Mouse (Mus musculus): Measurements from ENCODE around the gene Zfp740. TPM values are rescaled to one million over a fixed set of nuclear protein-coding genes. Genes with fewer than 3 reads are reported as not detected.
"Not testable (repeated sequence)": the region's sequence is repeated elsewhere in the genome, so short reads cannot be mapped to it uniquely, and the experiment has no call there.

Gene Zfp740
- total RNA-seq, 2 experiments from 2014 or later: 26.8 to 29.6 TPM

DNA sequence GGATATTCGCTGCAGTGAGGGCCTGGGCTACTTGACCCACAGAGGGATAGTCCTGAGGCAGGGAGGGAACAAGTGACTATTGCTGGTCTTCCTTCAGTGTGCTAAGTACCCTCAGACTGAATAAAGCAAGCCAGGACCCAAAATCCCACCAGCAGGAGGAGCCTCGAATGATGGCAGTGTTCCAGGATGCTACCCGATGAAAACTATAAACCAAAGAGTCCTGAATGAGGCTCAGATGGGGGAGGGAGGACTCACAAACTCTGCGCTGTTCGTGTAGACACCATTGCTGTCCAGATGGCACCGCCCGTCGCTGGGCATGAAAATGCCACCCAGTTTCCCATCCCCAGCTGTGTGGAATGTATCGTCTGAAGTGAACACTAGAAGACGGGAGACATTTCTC, 19.3 kb downstream of the Zfp740 start:
- no peak for DNase-seq
- Histone ChIP-seq H3K27ac (no peak overlapping the region), H3K4me3 (no peak overlapping the region)
- TF ChIP-seq CTCF (IDR thresholded peaks at IDR 0.05): no peak
- intact Hi-C loops (cut with DNase I): loop anchor here (10.0 kb wide), 1 partner anchor 108 kb away; no protein-coding TSS in a partner anchor

- DNase-seq: peak; percentile 90
- Histone ChIP-seq H3K27ac (peak overlapping the region; percentile 57), H3K4me3 (peak overlapping the region; percentile 72)
- intact Hi-C loops (cut with DNase I): loop anchor here (1.0 to 10.0 kb wide), 2 partner anchors 46 to 110 kb away; no protein-coding TSS in a partner anchor
- peak; percentile 98 for TF ChIP-seq CTCF (IDR thresholded peaks at IDR 0.05)
These were observed 21.3 kb downstream of the Zfp740 start for GRCm38 (mm10) chr15:102224186-102224991.

DNA sequence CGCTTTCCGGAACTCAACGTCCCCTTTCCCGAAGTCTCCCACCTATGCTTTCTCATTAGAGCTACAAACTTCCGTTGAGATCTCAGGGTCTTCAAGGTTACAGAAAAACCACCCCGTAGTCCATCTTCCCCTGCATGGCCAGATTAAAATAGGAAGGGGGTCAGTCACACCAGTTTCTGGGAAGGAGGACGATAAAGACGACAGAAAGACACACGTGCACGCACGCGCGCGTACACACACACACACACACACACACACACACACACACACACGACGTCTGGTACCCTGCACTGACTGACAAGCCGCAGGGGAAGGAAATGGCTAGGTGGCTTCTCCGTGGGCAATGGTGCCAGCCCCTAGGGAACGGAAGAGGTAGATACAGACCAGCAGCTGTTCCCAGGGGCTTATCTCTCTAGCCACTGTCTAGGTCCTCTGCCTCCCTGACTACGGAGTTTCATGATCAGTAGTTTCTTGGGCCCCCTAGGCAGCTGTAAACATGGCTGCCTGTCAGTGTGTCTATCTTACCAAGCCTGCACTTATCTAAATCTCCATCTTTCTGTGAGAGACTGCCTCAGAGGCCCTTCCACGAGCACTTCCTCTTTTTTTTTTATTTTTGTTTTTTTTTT, 22.1 kb downstream of the Zfp740 start:
- Histone ChIP-seq H3K4me3 (peak overlapping the region; percentile 72), H3K27ac (peak overlapping the region; percentile 57; the same call in 1 of the 2 replicates)
- no peak for TF ChIP-seq CTCF (IDR thresholded peaks at IDR 0.05)
- intact Hi-C loops (cut with DNase I): loop anchor here (1.0 to 10.0 kb wide), 2 partner anchors 47 to 110 kb away; no protein-coding TSS in a partner anchor
- DNase-seq: no peak

- not testable (repeated sequence) for H3K4me3 ChIP-seq, H3K27ac ChIP-seq, DNase-seq
- intact Hi-C loops (cut with DNase I): loop anchor here (10.0 kb wide), 1 partner anchor 111 kb away; no protein-coding TSS in a partner anchor
These were observed 22.6 kb downstream of the Zfp740 start for GRCm38 (mm10) chr15:102225619-102226018.

- DNase-seq: no peak
- no peak for TF ChIP-seq CTCF (IDR thresholded peaks at IDR 0.05)
- Histone ChIP-seq H3K4me3 (no peak overlapping the region), H3K27ac (no peak overlapping the region; the same call in 1 of the 2 replicates)
- intact Hi-C loops (cut with DNase I): no loop called here
These were observed 27.6 kb downstream of the Zfp740 start for GRCm38 (mm10) chr15:102230408-102231321.

DNA sequence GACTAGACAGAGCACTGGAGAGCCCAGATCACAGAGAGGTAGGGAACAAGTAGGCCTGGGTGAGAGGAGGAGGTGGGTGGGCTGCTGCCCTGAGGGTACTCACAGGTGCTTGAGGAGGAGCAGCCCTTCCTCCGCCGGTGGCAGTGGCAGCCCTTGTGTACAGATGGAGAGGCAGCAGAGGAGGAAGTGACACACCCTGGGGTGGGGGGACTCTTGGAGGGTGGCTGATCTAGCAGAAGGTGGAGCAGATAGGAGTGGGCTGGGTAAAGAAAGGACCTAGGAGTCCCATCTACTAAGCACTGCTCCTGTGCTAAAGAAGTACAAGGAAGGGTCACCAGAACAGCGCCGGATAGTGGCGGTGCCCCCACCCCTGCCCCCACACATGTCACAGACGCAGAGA, 28.7 kb downstream of the Zfp740 start, which contains the start of gene Itgb7:
TSS of gene Itgb7 (minus strand) at position 197 of the 400 bp plus-strand sequence.
- intact Hi-C loops (cut with DNase I): no loop called here
- Histone ChIP-seq H3K27ac (peak within 1 kb of the TSS; percentile 24; the same call in 1 of the 2 replicates), H3K4me3 (peak within 1 kb of the TSS; percentile 29)
- DNase-seq: no peak
- no peak for TF ChIP-seq CTCF (IDR thresholded peaks at IDR 0.05)

GRCm38 (mm10) chr15:102232764-102233163, 29.7 kb downstream of the Zfp740 start:
- Histone ChIP-seq H3K4me3 (no peak overlapping the region), H3K27ac (no peak overlapping the region)
- intact Hi-C loops (cut with DNase I): no loop called here
- no peak for DNase-seq
- TF ChIP-seq CTCF (IDR thresholded peaks at IDR 0.05): no peak

GRCm38 (mm10) chr15:102233896-102234295, 30.8 kb downstream of the Zfp740 start:
- H3K4me3 ChIP-seq: no peak overlapping the region
- H3K27ac ChIP-seq: no peak overlapping the region; the same call in 1 of the 2 replicates
- no peak for TF ChIP-seq CTCF (IDR thresholded peaks at IDR 0.05)
- no peak for DNase-seq
- intact Hi-C loops (cut with DNase I): no loop called here

DNA sequence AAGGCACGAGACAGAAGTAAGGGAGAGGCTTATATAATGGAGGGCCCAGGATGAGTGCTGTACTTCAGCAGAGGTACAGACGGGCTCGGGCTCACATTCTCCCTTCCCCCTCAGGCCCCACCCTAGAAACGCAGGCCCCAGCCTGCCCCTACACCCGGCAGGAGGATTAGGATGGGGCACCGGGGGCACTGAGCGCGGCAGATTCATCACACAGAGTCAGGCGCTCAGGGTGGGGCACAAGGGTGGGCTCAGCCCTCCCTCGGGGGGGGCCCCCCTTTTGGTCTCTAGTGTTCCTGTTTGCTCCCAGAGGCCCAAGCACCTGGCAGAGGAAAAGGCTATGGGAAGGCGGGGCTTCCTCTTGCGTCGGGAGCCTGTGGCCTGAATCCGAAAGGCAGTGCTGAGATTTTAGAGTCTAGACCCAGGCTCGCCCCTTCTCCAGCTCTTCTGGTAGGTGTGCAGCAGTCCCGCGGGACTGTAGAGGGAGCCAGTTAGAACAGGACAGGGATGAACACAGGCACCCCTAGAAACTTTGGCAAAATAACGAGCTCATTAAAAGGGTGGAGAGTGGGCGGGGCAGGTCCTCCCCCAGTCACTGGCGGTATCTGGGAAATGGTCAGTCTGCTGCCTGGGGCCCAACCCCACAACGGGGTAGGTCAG, 32.5 kb downstream of the Zfp740 start:
- TF ChIP-seq CTCF (IDR thresholded peaks at IDR 0.05): no peak
- peak overlapping the region; percentile 48 for H3K4me3 ChIP-seq
- peak overlapping the region; percentile 71 for H3K27ac ChIP-seq
- intact Hi-C loops (cut with DNase I): loop anchor here (5.0 kb wide), 1 partner anchor 142 kb away; no protein-coding TSS in a partner anchor
- peak; percentile 51 for DNase-seq

GRCm38 (mm10) chr15:102238543-102239259, 35.7 kb downstream of the Zfp740 start:
- H3K27ac ChIP-seq: no peak overlapping the region
- DNase-seq: no peak
- no peak for TF ChIP-seq CTCF (IDR thresholded peaks at IDR 0.05)
- intact Hi-C loops (cut with DNase I): loop anchor here (1.0 to 5.0 kb wide), 3 partner anchors 41 to 139 kb away; partner anchors contain the start of gene Mfsd5
- no peak overlapping the region for H3K4me3 ChIP-seq

GRCm38 (mm10) chr15:102239260-102239590, 36.2 kb downstream of the Zfp740 start:
- TF ChIP-seq CTCF (IDR thresholded peaks at IDR 0.05): peak; percentile 98
- intact Hi-C loops (cut with DNase I): loop anchor here (1.0 to 5.0 kb wide), 3 partner anchors 40 to 138 kb away; partner anchors contain the start of gene Mfsd5
- H3K27ac ChIP-seq: peak overlapping the region; percentile 99; the same call in 1 of the 2 replicates
- H3K4me3 ChIP-seq: no peak overlapping the region
- DNase-seq: peak; percentile 87

Measured in gastrocnemius, adult 2 months (tissue).